Mouse (Mus musculus) layer of hippocampus, adult 11-12 months (tissue): ENCODE measurements around the gene Ddx43.

Experiments used
- DNase-seq: peaks from one replicate; pipeline ENCODE4 v3.0.0; 2022; ENCODE audit warnings: low spot score

Gene Ddx43

DNA sequence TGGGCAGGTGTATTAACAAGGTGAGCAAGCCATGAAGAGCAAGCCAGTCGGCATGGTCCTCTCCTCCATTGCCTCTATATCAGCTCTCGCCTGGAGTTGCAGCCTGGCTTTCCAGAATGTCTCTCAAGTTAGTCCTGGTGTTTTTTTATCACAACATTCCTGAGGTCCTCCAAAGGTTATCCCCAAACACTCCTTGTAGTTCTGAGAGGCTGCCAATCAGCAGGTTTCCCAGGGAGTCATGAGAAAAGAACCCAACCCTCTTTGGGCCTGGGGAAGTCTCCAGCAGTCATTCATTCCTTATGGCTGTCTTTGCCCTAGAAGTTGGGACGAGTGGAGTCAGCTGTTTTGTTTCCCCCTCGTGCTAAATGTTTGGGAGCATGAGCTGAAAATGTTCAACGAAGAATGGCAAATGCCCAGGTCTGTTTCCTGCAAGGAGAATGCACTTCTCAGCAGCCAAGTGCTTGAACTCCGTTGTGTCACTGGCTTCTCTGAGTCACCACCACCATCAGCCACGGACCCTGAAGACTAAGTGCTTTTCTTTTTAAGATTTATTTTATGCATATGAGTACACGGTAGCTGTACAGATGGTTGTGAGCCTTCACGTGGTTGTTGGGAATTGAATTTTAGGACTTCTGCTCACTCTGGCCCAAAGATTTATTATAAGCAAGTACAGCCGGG lies 22.6 kb upstream of the Ddx43 start:
- DNase-seq, result no peak

DNA sequence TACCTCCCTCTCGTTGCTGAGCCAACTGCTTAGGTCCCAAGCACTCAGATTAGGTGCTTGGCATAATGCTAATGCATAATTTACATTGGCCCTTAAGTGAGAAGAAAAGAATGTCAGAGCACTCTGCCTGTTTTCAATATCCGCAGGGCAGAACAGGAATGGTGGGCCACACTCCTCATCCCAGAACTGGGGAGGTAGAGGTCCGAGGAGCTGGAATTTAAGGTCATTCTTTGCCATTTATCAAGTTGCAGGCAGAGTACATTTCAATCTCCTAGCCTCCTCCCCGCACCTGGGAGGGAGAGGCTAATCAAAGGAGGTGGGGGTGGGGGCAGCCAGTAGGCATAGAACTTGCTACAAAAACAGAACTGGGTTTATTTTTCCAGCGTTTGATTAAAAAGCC lies 21.2 kb upstream of the Ddx43 start:
- DNase-seq, result no peak

- no peak for DNase-seq
Observed at GRCm38 (mm10) chr9:78374885-78375389, 20.6 kb upstream of the Ddx43 start.

DNA sequence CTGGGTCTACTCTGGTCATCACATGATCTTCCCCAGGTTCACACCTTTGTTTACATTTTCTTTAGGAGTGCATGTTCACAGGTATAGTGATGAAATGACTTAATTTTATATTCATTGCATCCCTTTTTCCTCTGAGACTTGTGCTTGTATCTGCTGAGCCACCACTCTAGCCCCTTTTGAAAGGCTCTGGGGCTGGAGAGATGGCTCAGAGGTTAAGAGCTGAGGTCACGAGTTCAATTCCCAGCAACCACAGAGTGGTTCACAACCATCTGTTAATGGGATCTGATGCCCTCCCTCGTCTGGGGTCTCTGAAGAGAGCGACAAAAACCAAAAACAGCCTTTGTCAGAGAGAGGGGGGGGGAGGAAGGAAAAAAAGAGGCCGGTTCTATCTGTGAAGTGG lies 20.1 kb upstream of the Ddx43 start:
- no peak for DNase-seq

DNA sequence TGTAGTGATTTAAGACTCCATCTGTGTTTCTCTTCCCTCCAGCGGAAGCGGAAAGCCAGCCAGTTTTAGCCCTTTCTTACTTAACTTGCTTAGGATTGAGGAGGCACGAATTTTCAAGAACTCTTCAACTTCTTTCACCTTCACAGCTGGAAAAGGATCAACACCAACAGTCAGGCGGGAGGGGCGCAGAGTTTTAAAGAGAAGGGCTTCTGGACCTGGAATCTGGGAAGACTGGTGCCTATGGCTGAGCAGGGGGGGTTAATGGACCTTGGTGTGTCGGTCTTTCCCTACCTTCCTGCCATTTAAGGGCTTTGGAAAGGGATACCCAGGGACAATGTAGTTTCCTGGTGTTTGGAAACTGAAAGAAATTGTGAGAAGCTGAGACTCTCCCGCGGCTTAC lies 18.0 kb upstream of the Ddx43 start:
- no peak for DNase-seq

DNA sequence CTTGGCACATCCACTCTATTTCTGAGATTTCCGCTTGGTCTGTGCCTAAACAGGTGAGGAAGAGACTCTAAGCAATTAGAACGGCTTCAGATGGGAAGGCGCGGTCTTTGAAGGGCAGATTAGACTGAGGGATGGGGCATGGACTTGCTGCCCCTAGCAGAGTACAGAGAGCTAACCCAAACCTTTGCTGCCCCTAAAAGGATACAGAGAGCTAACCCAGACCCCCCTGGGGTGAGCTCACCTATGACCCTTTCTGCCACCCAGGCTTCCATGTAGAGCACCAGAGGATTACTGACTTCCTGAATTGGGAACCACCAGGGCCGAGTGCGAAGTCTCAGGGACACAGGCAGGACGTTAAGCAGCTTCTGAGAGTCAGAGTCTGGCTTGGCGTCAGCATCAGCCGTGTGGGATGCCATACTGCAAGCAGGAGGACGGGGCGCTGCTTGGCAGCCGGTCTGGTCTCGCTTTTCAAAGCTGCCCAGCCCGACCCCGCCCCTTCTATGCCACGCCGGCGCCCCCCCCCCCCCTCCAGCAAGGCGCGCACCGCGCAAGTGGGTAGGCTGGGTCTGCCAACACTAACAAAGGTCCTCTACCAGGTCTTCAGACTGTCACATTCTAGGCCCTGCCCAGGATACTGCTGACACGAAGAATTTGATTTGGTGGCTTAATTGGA lies 17.3 kb upstream of the Ddx43 start, which contains the start of gene Ooep:
Ooep (minus strand) TSS at position 613 of the 673 bp plus-strand sequence.
- no peak for DNase-seq

DNA sequence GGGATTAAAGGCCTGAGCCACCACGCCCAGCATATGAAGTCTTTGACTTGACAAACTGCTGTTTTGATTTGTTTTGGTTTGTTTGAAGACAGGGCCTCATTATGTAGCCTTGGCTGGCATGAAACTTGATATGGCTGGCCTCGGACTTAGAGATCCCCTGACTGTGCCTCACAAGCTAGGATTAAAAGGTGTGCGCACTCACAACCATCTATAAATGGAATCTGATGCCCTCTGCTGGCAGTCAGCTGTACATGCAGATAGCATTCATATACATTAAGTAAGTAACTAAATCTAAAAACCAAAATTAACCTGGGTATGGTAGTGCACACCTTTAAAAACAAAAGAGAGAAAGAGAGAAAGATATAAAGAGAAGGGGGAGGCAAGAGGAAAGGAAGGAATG lies 9.7 kb upstream of the Ddx43 start:
- DNase-seq, result no peak

DNA sequence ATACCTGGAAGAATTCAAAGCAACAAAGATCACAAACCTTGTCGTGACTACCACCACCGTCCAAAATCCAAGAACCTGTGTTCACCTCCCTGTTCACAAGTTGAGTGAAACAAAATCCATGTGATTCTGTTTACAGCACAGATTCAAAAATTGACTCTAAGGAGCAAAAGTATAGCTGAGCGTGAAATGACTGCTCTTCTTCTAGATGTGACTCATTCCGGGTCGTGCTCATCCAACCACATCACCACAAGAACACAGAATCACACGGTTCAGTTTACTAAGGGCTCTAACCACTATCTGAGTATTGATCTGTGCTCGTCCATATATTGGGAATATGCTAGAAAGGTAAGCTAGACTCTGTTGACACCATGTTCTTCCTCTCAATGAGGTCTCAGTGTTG lies 8.6 kb upstream of the Ddx43 start:
- DNase-seq, result no peak

DNA sequence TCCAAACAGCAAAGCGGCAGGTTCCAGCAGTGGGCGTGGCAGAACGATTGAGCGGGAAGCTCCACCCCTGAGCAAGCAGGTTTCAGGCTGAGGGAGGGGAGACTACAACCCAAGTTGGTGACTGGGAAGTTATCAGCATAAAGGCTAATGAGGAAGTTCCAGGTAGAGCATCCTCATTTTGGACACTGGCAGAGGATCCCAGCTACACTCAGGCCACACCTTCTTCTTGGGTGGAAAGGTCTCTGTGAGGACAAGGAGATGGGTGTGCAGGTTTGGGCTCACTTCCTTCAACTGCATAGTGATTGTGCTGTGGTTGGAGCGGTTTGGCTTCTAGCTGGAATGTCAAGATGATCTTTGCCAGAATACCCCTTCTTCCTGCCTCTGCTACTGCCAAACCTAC lies 5.6 kb upstream of the Ddx43 start:
- DNase-seq, result no peak

- no peak for DNase-seq
Observed at GRCm38 (mm10) chr9:78393741-78394140, 1.8 kb upstream of the Ddx43 start.

DNA sequence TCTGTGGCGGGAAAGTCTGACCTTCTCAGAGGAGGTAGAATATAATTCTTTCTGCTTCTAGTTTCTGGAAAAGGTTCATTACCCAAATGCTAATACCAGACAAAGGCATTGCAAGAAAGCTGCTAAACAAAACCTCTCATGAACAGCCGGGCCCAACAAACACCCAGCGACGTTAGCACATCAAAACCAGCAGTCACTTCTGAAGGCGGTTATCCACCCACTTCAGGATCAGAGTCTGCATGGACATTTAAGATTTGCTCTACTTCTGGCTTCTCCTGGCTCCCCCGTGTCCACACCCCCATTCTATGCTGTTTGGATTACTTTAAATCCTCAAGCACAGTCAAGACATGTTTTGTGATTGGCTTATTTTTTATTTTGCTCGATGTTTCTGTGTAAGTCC lies 975 bp upstream of the Ddx43 start:
- DNase-seq, result no peak

GRCm38 (mm10) chr9:78395244-78395629 lies 340 bp upstream of the Ddx43 start:
- DNase-seq, result no peak

DNA sequence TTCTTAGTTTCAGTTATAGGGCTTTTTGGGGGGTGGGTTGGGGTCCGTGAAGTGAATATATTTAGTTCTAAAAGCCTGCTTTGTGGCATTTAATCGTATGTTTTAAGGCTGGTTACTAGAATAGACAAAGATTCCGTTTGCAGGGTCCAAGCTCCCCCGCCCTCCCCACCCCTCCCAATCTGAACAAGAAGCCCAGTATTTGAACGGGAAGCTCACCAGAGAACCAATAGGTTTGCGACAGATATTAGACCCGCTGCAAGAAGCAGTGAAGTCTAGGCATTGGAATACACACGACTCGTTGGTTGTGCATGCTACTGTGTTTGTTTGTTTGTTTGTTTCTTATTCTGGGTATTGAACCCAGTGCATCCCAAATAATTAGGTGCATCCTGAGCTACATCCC lies 940 bp downstream of the Ddx43 start:
- DNase-seq, result no peak

GRCm38 (mm10) chr9:78400570-78400969 lies 5.0 kb downstream of the Ddx43 start:
- DNase-seq, result no peak

GRCm38 (mm10) chr9:78401596-78401995 lies 6.0 kb downstream of the Ddx43 start:
- DNase-seq, result no peak

DNA sequence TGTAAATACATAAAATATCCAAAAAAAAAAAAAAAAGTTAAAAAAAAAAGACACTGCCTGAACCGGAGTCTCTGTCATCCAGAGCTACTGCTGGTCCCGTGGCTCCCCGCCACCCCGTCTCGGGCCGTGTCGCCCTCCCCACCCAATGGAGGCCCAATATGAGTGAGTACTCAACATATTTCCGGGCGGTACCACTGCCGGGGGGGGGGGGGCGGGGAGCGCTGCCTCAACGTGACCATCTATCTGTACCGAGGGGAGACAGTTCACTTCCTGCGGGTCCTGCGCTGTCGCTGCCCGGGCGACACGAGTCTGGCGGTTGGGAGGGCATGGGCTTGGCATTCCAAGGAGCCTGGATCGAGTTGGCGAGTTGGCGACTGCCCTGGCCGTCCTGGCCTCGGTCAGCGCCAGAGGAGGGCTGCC lies 31.8 kb downstream of the Ddx43 start:
- no peak for DNase-seq

DNA sequence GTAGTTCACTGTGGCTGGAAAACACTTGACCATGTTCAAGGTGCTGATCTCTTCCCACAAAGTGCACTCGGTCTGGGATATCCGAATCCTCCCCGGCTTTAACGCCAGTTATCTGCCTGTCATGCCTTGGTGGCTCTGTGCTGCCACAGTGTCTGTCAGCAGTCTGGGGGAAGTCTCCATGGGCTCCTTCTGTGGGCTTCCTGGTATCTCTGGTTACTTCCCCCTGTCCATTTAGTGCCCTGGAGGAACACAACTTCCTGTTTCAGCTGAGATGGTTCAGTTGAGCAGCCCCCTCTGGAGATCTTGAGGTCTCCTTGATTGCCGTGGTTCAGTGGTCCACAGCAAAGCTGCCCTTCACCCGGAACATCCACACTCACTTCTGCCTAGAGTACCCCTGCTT lies 32.6 kb downstream of the Ddx43 start:
- DNase-seq, result no peak

GRCm38 (mm10) chr9:78428870-78429432 lies 33.4 kb downstream of the Ddx43 start:
- DNase-seq, result no peak

- DNase-seq, result no peak
Observed at GRCm38 (mm10) chr9:78429551-78429950, 34.0 kb downstream of the Ddx43 start.

DNA sequence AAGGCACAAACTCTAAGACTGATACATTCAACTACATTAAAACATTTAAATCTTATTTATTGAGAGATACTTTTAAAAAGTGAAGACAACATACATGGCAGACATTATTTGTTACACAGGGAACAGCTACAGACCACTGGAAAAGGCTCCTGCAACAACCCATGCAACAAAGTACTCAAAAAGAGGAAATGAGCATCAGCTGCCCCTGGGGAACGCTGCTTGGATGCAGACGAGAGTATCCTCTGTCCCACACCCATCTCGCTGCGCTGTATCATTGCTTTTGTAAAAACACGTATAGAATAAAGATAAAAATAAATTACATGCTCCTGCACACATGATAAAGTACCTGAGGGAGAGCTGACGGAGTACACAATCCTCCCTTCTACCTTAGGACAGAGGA lies 34.9 kb downstream of the Ddx43 start:
- DNase-seq, result no peak

- no peak for DNase-seq
Observed at GRCm38 (mm10) chr9:78432471-78432870, 36.9 kb downstream of the Ddx43 start.

GRCm38 (mm10) chr9:78439426-78439825 lies 43.8 kb downstream of the Ddx43 start:
- DNase-seq, result no peak

DNA sequence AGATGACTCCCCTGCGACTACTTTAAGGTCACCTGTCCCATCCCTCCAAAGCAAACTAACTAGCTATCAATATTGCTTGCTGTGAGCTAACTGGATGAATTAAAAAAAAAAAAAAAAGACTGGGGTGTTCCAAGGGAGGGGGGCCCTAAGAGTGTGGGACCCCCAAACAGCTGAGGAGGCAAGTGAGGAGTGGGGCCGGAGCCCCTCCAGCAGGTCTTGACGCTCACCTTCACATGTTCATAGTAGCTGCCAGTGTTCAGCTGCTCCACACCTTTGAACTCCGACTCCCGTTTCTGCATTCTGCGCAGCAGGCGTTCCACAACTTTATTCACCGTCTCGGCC lies 46.6 kb downstream of the Ddx43 start:
- DNase-seq, result no peak
